Mouse (Mus musculus) ES-Bruce4 (cell line): ENCODE measurements around the gene Sez6l.

ENCODE experiments used
- CTCF ChIP-seq: IDR thresholded peaks from one replicate; pipeline ENCODE4 v1.8.1; 2011; ENCODE audit warnings: low read depth, low read length
- POLR2A ChIP-seq: IDR thresholded peaks from one replicate; pipeline ENCODE4 v1.8.1; 2011; ENCODE audit warnings: low read length; ENCODE audit not compliant: insufficient read depth

DNA sequence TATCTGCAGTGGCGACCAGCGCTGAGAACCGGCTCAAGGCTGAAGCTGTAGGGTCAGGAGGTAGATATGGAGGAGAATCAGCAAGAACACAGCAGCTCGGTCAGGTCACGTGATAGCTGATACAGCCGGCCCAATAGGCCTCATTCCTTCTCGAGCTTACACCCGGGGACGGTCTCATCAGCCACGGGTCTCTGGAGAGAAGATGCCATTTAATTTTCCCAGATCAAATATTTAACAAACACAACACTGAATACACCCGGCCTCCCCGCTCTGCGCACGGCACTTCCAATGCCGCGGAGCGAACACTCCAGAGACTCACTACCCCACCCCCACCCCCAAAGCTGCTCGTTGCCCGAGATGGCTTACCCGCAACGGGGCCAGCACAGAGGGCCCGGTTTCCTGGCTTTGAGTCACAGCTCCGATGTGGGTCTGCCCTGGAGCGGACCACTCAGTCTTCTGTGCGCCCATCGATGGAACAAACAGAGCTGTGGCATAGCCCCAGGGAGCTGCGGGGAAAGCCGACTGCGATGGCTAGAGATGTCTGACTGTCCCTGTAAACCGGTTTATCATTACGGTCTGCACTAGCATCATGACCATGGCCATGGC, 48.7 kb upstream of the Sez6l start:
- no peak for TF ChIP-seq CTCF
- TF ChIP-seq POLR2A = no peak
